Mouse (Mus musculus): Measurements from ENCODE around the gene Meig1. TPM values are rescaled to one million over a fixed set of nuclear protein-coding genes. Genes with fewer than 3 reads are reported as not detected.

The Meig1 gene
- not detected in 2 replicates for polyA plus RNA-seq (2015; fragmentation: Nextera tagmentation; extraction: Ambion mirVana)

DNA sequence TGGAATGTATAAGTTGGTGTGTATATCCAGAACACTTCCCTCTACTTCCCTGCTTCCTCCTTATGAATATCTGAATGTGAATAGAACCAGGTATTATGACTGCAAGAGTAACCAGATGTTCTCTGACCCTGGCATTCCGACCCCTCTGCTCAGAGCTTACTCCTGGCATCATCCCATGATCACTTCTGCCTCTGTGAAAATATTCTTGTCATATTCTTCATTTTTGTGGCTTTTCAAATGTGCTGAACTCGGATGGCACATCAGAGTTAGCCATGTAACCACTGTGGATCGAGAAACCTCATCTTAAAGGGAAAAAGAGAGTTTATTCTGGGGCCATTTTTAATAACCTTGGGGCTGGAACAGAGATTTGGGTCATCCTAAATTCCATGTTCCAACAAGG is at the start of gene Meig1:
Meig1 (minus strand) TSS at position 101 of the 400 bp plus-strand sequence.
- no peak for ATAC-seq (ENCODE audit: low read depth)
- WGBS (ENCODE audit: insufficient replicate concordance): 54% methylated on average over 3 of the region's 3 CpGs
- Histone ChIP-seq H3K27me3 (ENCODE audit: control insufficient read depth, insufficient read depth, low read depth, low read length) (peaks cover 6% of the 10 kb centered on the region; the same call in 1 of the 2 replicates), H3K9me3 (replicated peaks; ENCODE audit: control insufficient read depth, low read length) (no peaks in the 10 kb centered on the region), H3K4me2 (ENCODE audit: low read depth, low read length) (peak within 1 kb of the TSS; percentile 92), H3K36me3 (ENCODE audit: control insufficient read depth, insufficient read depth) (no peaks in the 10 kb centered on the region), H3K9ac (ENCODE audit: low read depth, low read length) (peak within 1 kb of the TSS; percentile 57), H3K27ac (ENCODE audit: low read length) (peak within 1 kb of the TSS; percentile 56), H3K4me3 (ENCODE audit: low read depth, low read length) (peak within 1 kb of the TSS; percentile 87), H3K4me1 (ENCODE audit: control insufficient read depth, low read depth, low read length) (peaks cover 9% of the 10 kb centered on the region)

DNA sequence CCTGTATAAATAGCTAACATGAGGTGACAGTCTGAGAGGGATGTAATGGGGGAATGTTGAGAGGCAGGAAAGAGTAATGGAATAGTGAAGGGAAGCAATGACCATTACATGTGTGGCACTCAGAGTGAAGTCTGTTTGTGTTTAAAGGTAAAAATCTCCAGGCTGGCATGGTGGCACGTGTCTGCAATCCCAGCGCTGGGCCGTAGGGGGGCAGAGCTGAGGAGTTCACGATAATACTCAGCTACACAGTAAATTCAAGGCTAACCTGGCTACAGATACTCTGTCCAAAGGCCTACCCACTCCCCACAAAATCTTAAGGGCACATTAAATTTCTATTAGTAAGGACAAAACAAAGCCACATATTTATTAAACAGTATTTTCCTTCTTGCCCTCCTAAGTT is 34.1 kb upstream of the Meig1 start:
- no peak overlapping the region for H3K27ac ChIP-seq (ENCODE audit: low read length)
- peaks cover 14% of the 10 kb centered on the region for H3K36me3 ChIP-seq (ENCODE audit: control insufficient read depth, insufficient read depth)
- H3K9ac ChIP-seq (ENCODE audit: low read depth, low read length): no peak overlapping the region
- H3K4me3 ChIP-seq (ENCODE audit: low read depth, low read length): no peak overlapping the region
- WGBS (ENCODE audit: insufficient replicate concordance): 89% methylated on average over 4 of the region's 4 CpGs
- no peak overlapping the region for H3K4me2 ChIP-seq (ENCODE audit: low read depth, low read length)
- no peaks in the 10 kb centered on the region for H3K27me3 ChIP-seq (ENCODE audit: control insufficient read depth, insufficient read depth, low read depth, low read length)
- ATAC-seq (ENCODE audit: low read depth): no peak
- H3K4me1 ChIP-seq (ENCODE audit: control insufficient read depth, low read depth, low read length): no peaks in the 10 kb centered on the region
- no peaks in the 10 kb centered on the region for H3K9me3 ChIP-seq (replicated peaks; ENCODE audit: control insufficient read depth, low read length)

DNA sequence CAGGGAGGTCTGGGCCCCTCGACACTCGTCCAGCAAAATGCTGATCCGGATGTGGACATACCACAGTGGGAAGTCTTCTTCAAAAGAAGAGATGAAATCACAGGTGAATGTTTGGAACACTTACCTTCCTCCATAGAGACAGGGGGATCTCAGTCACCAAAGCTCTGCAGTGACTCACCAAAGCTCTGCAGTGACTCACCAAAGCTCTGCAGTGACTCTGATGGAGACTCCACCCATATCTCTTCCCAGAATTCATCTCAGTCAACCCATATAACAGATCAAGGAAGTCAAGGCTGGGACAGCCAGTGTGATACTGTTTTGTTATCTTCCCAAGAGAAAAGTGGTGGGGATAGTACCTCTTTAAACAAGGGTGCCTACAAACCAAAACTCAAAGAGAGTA is 30.6 kb upstream of the Meig1 start:
- Histone ChIP-seq H3K36me3 (ENCODE audit: control insufficient read depth, insufficient read depth) (peaks cover 9% of the 10 kb centered on the region), H3K4me2 (ENCODE audit: low read depth, low read length) (no peak overlapping the region), H3K9me3 (replicated peaks; ENCODE audit: control insufficient read depth, low read length) (no peaks in the 10 kb centered on the region), H3K27ac (ENCODE audit: low read length) (no peak overlapping the region), H3K27me3 (ENCODE audit: control insufficient read depth, insufficient read depth, low read depth, low read length) (no peaks in the 10 kb centered on the region), H3K4me3 (ENCODE audit: low read depth, low read length) (no peak overlapping the region), H3K4me1 (ENCODE audit: control insufficient read depth, low read depth, low read length) (no peaks in the 10 kb centered on the region), H3K9ac (ENCODE audit: low read depth, low read length) (no peak overlapping the region)
- WGBS (ENCODE audit: insufficient replicate concordance): 79% methylated on average over 3 of the region's 3 CpGs
- no peak for ATAC-seq (ENCODE audit: low read depth)

DNA sequence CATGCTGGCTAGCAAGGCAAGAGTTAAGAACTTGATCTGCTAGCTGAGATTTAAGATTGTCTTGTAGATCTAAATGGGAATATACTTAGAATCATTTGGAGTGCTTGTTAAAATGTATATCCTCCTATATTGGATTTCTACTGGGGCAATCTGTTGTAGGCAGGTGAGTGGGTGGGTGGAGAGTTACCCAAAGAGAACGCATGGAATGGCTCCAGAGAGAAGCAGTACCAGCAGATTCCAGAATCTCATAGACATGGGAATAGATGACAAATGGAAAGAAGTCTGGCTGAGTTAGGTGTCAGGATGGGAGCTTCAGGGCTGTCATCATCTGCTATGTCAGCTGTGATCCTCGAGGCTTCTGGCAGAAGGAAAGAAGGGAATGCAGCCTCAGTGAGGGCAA is 27.0 kb upstream of the Meig1 start:
- no peak overlapping the region for H3K4me3 ChIP-seq (ENCODE audit: low read depth, low read length)
- no peaks in the 10 kb centered on the region for H3K9me3 ChIP-seq (replicated peaks; ENCODE audit: control insufficient read depth, low read length)
- H3K4me1 ChIP-seq (ENCODE audit: control insufficient read depth, low read depth, low read length): no peaks in the 10 kb centered on the region
- no peak overlapping the region for H3K9ac ChIP-seq (ENCODE audit: low read depth, low read length)
- no peak overlapping the region for H3K27ac ChIP-seq (ENCODE audit: low read length)
- no peak for ATAC-seq (ENCODE audit: low read depth)
- H3K4me2 ChIP-seq (ENCODE audit: low read depth, low read length): no peak overlapping the region
- H3K27me3 ChIP-seq (ENCODE audit: control insufficient read depth, insufficient read depth, low read depth, low read length): no peaks in the 10 kb centered on the region
- H3K36me3 ChIP-seq (ENCODE audit: control insufficient read depth, insufficient read depth): peaks cover 9% of the 10 kb centered on the region
- WGBS (ENCODE audit: insufficient replicate concordance): 45% methylated on average over 2 of the region's 2 CpGs

DNA sequence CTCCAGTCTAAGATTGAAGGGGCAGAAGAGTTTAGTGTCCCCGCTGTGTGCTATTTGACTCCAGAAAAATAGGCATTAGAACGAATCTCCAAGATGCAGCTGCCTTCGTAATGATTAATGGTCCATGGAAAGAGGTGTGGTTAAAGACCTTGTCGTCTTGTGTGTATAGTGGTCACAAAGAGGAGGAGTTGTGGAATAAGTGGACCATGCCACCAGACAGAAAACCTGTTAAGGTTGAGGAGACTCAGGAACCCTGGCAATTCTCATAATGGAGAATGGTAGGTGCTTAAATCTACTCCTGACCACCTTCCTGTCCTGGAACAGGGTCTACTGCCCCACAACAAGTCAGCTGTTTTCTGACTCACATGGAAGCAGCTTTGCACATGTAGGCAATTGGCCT is 23.5 kb upstream of the Meig1 start:
- Histone ChIP-seq H3K4me3 (ENCODE audit: low read depth, low read length) (no peak overlapping the region), H3K4me1 (ENCODE audit: control insufficient read depth, low read depth, low read length) (no peaks in the 10 kb centered on the region), H3K9ac (ENCODE audit: low read depth, low read length) (no peak overlapping the region), H3K36me3 (ENCODE audit: control insufficient read depth, insufficient read depth) (peaks cover 9% of the 10 kb centered on the region), H3K4me2 (ENCODE audit: low read depth, low read length) (no peak overlapping the region), H3K9me3 (replicated peaks; ENCODE audit: control insufficient read depth, low read length) (no peaks in the 10 kb centered on the region), H3K27me3 (ENCODE audit: control insufficient read depth, insufficient read depth, low read depth, low read length) (no peaks in the 10 kb centered on the region), H3K27ac (ENCODE audit: low read length) (no peak overlapping the region)
- ATAC-seq (ENCODE audit: low read depth): no peak
- WGBS (ENCODE audit: insufficient replicate concordance): 79% methylated on average over 4 of the region's 4 CpGs

DNA sequence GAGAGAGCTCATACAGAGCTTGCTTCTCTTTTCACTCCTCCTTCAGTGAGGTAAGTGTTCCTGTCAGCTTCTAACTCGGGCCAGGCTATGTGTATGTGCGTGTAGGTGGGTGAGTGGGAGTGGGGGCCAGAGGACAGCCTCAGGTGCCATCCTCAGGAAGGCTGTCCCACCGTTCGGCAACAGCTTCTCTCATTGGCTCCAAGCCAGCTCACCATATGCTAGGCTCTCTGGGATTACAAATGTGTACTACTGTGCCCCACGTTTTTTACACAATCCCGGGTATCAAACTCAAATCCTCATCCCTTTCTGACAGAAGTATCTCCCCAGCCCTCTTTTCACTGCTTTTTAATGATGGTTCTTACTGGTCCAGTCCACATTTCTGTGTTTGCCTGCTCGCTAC is 21.8 kb upstream of the Meig1 start:
- Histone ChIP-seq H3K4me2 (ENCODE audit: low read depth, low read length) (no peak overlapping the region), H3K27ac (ENCODE audit: low read length) (no peak overlapping the region), H3K27me3 (ENCODE audit: control insufficient read depth, insufficient read depth, low read depth, low read length) (no peaks in the 10 kb centered on the region), H3K36me3 (ENCODE audit: control insufficient read depth, insufficient read depth) (peaks cover 9% of the 10 kb centered on the region), H3K4me3 (ENCODE audit: low read depth, low read length) (no peak overlapping the region), H3K4me1 (ENCODE audit: control insufficient read depth, low read depth, low read length) (no peaks in the 10 kb centered on the region), H3K9ac (ENCODE audit: low read depth, low read length) (no peak overlapping the region), H3K9me3 (replicated peaks; ENCODE audit: control insufficient read depth, low read length) (no peaks in the 10 kb centered on the region)
- ATAC-seq (ENCODE audit: low read depth): no peak
- 77% methylated on average over 7 of the region's 7 CpGs for WGBS (ENCODE audit: insufficient replicate concordance)

DNA sequence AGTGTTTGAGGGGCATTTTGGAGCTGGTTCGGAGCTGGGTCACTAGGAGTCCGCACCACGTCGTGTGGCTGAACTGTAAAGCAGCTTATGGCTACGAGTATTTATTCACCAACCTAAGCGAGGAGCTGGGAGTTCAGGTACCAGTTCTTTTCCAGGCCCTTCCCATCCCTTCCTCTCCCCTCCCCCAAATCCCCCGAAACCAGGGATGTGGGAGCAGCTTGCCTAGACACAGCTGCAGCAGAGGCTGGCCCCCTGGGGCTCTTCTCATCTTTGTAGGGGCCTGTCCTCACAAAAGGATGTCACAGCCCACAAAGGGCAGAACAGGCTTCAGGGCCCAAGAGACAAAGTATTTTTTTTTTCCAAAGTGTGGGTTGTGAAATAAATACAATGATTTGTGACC is 15.5 kb upstream of the Meig1 start:
- Histone ChIP-seq H3K27ac (ENCODE audit: low read length) (no peak overlapping the region), H3K9me3 (replicated peaks; ENCODE audit: control insufficient read depth, low read length) (no peaks in the 10 kb centered on the region), H3K36me3 (ENCODE audit: control insufficient read depth, insufficient read depth) (peaks cover 5% of the 10 kb centered on the region), H3K4me3 (ENCODE audit: low read depth, low read length) (no peak overlapping the region), H3K9ac (ENCODE audit: low read depth, low read length) (no peak overlapping the region), H3K4me1 (ENCODE audit: control insufficient read depth, low read depth, low read length) (no peaks in the 10 kb centered on the region), H3K4me2 (ENCODE audit: low read depth, low read length) (no peak overlapping the region), H3K27me3 (ENCODE audit: control insufficient read depth, insufficient read depth, low read depth, low read length) (no peaks in the 10 kb centered on the region)
- ATAC-seq (ENCODE audit: low read depth): no peak
- WGBS (ENCODE audit: insufficient replicate concordance): 73% methylated on average over 7 of the region's 7 CpGs

DNA sequence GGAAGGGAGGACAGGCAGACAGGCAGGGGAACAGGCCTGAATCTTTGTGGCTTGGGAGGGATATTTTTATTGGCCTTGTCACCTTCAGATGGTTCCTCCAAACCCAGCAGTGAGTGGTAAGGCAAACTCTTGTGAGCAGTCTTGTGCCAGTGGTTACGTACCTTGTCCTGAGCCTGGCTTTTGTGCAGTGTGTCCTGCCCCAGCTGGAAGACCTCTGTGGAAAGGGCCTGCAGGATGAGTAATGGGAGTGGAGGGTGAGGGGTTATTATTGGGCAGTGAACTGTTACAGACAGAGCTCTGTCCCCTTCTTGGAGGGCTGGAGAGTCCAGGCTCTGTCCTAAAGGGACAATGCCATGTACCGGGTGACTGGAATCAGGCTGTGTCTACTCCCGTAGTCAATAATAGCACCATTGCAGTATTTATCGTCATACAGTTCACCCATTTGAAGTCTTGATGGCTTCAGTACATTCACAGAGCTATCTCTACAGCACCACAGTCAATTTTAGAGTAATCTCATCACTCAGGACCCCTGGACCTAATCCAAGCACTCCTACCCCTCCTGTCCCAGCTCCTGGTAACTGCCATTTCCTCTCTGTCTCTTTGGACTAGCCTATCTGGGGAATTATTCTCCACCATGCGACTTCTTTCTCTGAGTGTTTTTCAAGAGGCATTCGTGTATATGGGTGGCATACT is 13.1 kb upstream of the Meig1 start:
- H3K36me3 ChIP-seq (ENCODE audit: control insufficient read depth, insufficient read depth): no peaks in the 10 kb centered on the region; the same call in 1 of the 2 replicates
- H3K4me1 ChIP-seq (ENCODE audit: control insufficient read depth, low read depth, low read length): no peaks in the 10 kb centered on the region
- no peak overlapping the region for H3K9ac ChIP-seq (ENCODE audit: low read depth, low read length)
- 71% methylated on average over 6 of the region's 6 CpGs for WGBS (ENCODE audit: insufficient replicate concordance)
- H3K4me2 ChIP-seq (ENCODE audit: low read depth, low read length): no peak overlapping the region
- no peak overlapping the region for H3K27ac ChIP-seq (ENCODE audit: low read length)
- ATAC-seq (ENCODE audit: low read depth): no peak
- no peaks in the 10 kb centered on the region for H3K9me3 ChIP-seq (replicated peaks; ENCODE audit: control insufficient read depth, low read length)
- H3K27me3 ChIP-seq (ENCODE audit: control insufficient read depth, insufficient read depth, low read depth, low read length): no peaks in the 10 kb centered on the region
- H3K4me3 ChIP-seq (ENCODE audit: low read depth, low read length): no peak overlapping the region

DNA sequence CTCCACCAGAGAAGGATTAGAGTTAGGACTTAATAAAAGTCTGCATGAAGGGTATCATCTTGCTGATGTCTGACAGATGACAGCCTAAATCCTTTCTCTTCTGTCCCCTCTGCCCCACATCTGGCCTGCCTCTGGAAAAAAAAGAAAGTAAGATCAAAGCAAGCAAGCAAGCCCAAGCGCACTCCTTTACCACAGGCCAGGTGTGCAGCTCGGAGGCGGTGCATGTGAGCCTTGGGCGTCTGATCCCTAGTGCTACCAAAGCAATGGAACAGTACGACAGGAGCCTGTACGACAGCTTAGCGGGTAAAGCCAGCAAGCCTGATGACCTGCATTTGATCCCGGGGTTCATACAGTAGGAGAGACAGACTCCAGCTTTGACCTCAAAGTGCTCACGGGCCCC is 8.5 kb upstream of the Meig1 start:
- H3K4me2 ChIP-seq (ENCODE audit: low read depth, low read length): no peak overlapping the region
- no peaks in the 10 kb centered on the region for H3K27me3 ChIP-seq (ENCODE audit: control insufficient read depth, insufficient read depth, low read depth, low read length)
- no peaks in the 10 kb centered on the region for H3K4me1 ChIP-seq (ENCODE audit: control insufficient read depth, low read depth, low read length)
- no peak overlapping the region for H3K27ac ChIP-seq (ENCODE audit: low read length)
- no peaks in the 10 kb centered on the region; the same call in 1 of the 2 replicates for H3K36me3 ChIP-seq (ENCODE audit: control insufficient read depth, insufficient read depth)
- no peak for ATAC-seq (ENCODE audit: low read depth)
- 82% methylated on average over 9 of the region's 9 CpGs for WGBS (ENCODE audit: insufficient replicate concordance)
- H3K4me3 ChIP-seq (ENCODE audit: low read depth, low read length): no peak overlapping the region
- no peak overlapping the region for H3K9ac ChIP-seq (ENCODE audit: low read depth, low read length)
- no peaks in the 10 kb centered on the region for H3K9me3 ChIP-seq (replicated peaks; ENCODE audit: control insufficient read depth, low read length)

Measured in liver, embryonic 16.5 days (tissue).